Mouse (Mus musculus) heart, embryonic 11.5 days (tissue): ENCODE results near the gene Slc23a4. TPM values are rescaled to one million over a fixed set of nuclear protein-coding genes. Genes with fewer than 3 reads are reported as not detected.

Experiments
- ATAC-seq: fragments of 200-750 bp; cut with Nextera tagmentation; replicated peaks from 2 replicates; pipeline ENCODE4 v1.8.0; 2017; ENCODE audit warnings: moderate library complexity; ENCODE audit not compliant: insufficient number of reproducible peaks, low FRiP score, low TSS enrichment
- H3K27ac ChIP-seq: fragments of 300-500 bp; sonication (generic); 2 replicates; pipeline ENCODE4 v1.5.1; 2014; ENCODE audit warnings: mild to moderate bottlenecking, low read depth, low read length
- H3K27me3 ChIP-seq: fragments of 300-500 bp; sonication (generic); 2 replicates; pipeline ENCODE4 v1.6.1; 2014; ENCODE audit warnings: mild to moderate bottlenecking, low read length, mixed read lengths; ENCODE audit not compliant: control insufficient read depth, insufficient read depth
- H3K36me3 ChIP-seq: fragments of 300-500 bp; sonication (generic); 2 replicates; pipeline ENCODE4 v1.6.1; 2014; ENCODE audit warnings: mild to moderate bottlenecking, low read length, moderate library complexity, mixed read lengths; ENCODE audit not compliant: control insufficient read depth, insufficient read depth
- H3K4me1 ChIP-seq: fragments of 300-500 bp; sonication (generic); 2 replicates; pipeline ENCODE4 v1.6.1; 2014; ENCODE audit warnings: low read length; ENCODE audit not compliant: control insufficient read depth, insufficient read depth
- H3K4me2 ChIP-seq: fragments of 300-500 bp; sonication (generic); 2 replicates; pipeline ENCODE4 v1.6.1; 2014; ENCODE audit warnings: mild to moderate bottlenecking, moderate library complexity
- H3K4me3 ChIP-seq: fragments of 300-500 bp; sonication (generic); 2 replicates; pipeline ENCODE4 v1.5.1; 2014; ENCODE audit warnings: low read depth, low read length
- H3K9ac ChIP-seq: fragments of 300-500 bp; sonication (generic); 2 replicates; pipeline ENCODE4 v1.6.1; 2014; ENCODE audit warnings: mild to moderate bottlenecking, low read depth, low read length, moderate library complexity
- H3K9me3 ChIP-seq: fragments of 300-500 bp; sonication (generic); replicated peaks from 2 replicates; pipeline ENCODE4 v1.6.1; 2016; ENCODE audit warnings: low read length; ENCODE audit not compliant: control insufficient read depth
- WGBS: fragments of 180-500 bp; shearing (Covaris S2); extraction: QIAGEN DNeasy Blood & Tissue Kit; methylation state at CpG from one replicate; pipeline ENCODE4 v1.1.7; 2014; ENCODE audit not compliant: insufficient replicate concordance; 5-methylcytosine and 5-hydroxymethylcytosine counted together
- polyA plus RNA-seq: library from polyadenylated mRNA; unstranded; fragments of >200 nt; fragmentation: Nextera tagmentation; extraction: Ambion mirVana; gene quantifications from 2 replicates; pipeline ENCODE4 v1.2.1, GENCODE M21; 2014

Slc23a4 gene
- polyA plus RNA-seq, 1 experiment from 2014 or later = 0.17 TPM

- no peaks in the 10 kb centered on the region for H3K36me3 ChIP-seq
- no peak overlapping the region for H3K4me3 ChIP-seq
- 33% methylated on average over 4 of the region's 4 CpGs for WGBS
- H3K4me1 ChIP-seq = no peaks in the 10 kb centered on the region
- no peak overlapping the region for H3K27ac ChIP-seq
- no peaks in the 10 kb centered on the region for H3K9me3 ChIP-seq
- no peak overlapping the region for H3K9ac ChIP-seq
- no peak for ATAC-seq
- no peaks in the 10 kb centered on the region for H3K27me3 ChIP-seq
- H3K4me2 ChIP-seq = no peak overlapping the region
Observed at GRCm38 (mm10) chr6:34938929-34939325, 49.3 kb downstream of the Slc23a4 start.

DNA sequence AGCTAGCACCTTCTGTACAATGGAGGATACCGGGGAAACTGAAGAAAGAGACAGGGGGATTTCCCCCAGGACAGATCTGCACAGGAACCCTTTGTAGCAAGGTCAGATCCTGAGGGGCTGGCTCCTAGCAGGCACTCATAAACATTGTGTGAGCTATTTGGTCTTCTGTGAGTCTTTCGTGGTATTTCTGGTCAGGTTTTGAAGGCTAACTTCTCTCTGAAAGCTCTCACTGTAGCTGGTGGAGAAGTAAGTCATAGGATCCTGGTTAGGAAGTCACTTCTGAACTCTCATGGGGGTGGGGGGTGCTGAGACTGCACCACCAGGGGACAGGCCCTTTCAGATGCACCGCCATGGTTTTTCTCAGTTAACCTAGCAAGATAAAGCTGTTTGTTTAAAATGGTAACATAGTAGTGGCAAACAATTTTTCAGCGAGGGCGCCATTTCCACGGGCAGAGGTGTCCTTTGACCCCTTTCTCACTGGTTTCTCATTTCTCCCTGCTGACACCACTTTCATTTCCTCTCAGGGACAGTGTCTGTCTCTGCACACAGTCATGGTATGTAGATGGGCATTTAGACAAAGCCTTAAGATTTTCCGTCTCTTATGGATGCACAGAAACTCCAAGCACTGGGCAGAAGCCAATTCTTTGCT, 49.8 kb downstream of the Slc23a4 start:
- Histone ChIP-seq H3K27me3 (no peaks in the 10 kb centered on the region), H3K9ac (no peak overlapping the region), H3K4me2 (no peak overlapping the region), H3K27ac (no peak overlapping the region), H3K4me1 (no peaks in the 10 kb centered on the region), H3K9me3 (no peaks in the 10 kb centered on the region), H3K4me3 (no peak overlapping the region), H3K36me3 (no peaks in the 10 kb centered on the region)
- no peak for ATAC-seq
- 60% methylated on average over 7 of the region's 7 CpGs for WGBS

GRCm38 (mm10) chr6:34936743-34937142, 51.5 kb downstream of the Slc23a4 start:
- H3K27ac ChIP-seq = no peak overlapping the region
- no peak overlapping the region for H3K4me3 ChIP-seq
- 59% methylated on average over 5 of the region's 5 CpGs for WGBS
- no peaks in the 10 kb centered on the region for H3K4me1 ChIP-seq
- no peaks in the 10 kb centered on the region for H3K9me3 ChIP-seq
- H3K36me3 ChIP-seq = no peaks in the 10 kb centered on the region
- no peaks in the 10 kb centered on the region for H3K27me3 ChIP-seq
- H3K9ac ChIP-seq = no peak overlapping the region
- ATAC-seq = no peak
- H3K4me2 ChIP-seq = no peak overlapping the region

DNA sequence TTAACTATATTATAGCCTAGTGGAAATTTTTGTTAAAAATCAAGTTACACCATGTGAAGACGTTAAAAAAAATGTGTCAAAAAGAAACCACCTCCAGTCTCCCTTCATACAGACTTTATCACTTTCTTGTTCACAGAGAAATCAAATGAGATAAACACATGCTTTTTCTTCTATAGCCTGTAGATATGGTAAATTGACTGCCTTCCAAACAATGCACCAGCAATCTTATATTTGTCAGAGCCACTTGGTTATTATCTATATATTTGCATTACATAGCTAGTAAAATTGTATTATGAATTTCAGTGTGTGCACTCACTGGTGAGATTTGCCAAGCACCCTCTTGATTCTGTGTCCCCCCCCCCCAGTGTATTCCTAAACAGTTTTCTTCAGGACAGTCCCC, 55.6 kb downstream of the Slc23a4 start:
- Histone ChIP-seq H3K36me3 (no peaks in the 10 kb centered on the region), H3K4me2 (no peak overlapping the region), H3K9me3 (no peaks in the 10 kb centered on the region), H3K27me3 (no peaks in the 10 kb centered on the region), H3K9ac (no peak overlapping the region), H3K27ac (no peak overlapping the region), H3K4me3 (no peak overlapping the region), H3K4me1 (no peaks in the 10 kb centered on the region)
- ATAC-seq = no peak
- 67% methylated on average over 1 of the region's 1 CpGs for WGBS

DNA sequence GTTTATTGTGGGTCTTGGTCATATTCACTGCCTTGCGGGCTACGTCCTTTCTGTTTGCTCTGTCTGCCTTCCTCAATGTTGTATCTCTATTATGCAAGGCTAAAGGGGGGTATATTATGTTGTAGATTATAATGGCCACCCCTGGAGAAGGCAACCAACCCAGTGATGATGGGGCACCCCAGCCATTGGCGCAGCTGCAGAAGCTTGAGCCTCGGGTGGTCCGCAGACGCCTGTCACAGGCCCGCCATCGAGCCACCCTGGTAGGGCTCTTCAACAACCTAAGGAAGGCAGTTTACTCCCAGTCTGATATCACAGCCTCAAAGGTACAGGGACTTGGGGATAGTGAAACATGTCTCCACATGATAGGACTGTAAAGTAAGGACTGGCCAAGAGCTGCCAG, 60.6 kb downstream of the Slc23a4 start:
- Histone ChIP-seq H3K4me2 (no peak overlapping the region), H3K36me3 (no peaks in the 10 kb centered on the region), H3K4me1 (no peaks in the 10 kb centered on the region), H3K9ac (no peak overlapping the region), H3K4me3 (no peak overlapping the region), H3K27me3 (no peaks in the 10 kb centered on the region), H3K27ac (no peak overlapping the region), H3K9me3 (no peaks in the 10 kb centered on the region)
- WGBS = 89% methylated on average over 8 of the region's 8 CpGs
- ATAC-seq = no peak

DNA sequence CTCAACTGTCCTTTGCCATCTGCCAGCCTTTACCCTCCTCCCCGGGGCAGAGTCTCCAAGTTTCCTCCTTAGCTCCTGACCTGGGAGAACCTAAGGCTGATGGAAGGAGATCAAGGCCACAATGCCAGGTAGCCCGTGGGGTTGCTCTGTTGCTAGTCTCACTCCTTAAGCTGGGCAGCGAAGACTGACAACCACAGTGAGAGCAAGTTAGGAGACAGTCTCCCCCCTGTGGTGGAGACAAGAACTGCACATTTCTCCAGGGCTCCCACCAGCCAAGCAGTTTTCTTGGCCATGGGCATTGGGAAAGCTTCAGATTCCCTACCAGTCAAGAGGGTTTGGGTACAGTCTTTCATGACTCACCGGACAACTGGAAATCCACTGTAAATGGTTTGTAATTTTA, 61.0 kb downstream of the Slc23a4 start:
- no peak for ATAC-seq
- no peaks in the 10 kb centered on the region for H3K4me1 ChIP-seq
- WGBS = 35% methylated on average over 4 of the region's 4 CpGs
- H3K9me3 ChIP-seq = no peaks in the 10 kb centered on the region
- no peak overlapping the region for H3K4me2 ChIP-seq
- H3K9ac ChIP-seq = no peak overlapping the region
- no peak overlapping the region for H3K27ac ChIP-seq
- no peak overlapping the region for H3K4me3 ChIP-seq
- H3K27me3 ChIP-seq = no peaks in the 10 kb centered on the region
- H3K36me3 ChIP-seq = no peaks in the 10 kb centered on the region

- Histone ChIP-seq H3K4me1 (no peaks in the 10 kb centered on the region; the same call in 1 of the 2 replicates), H3K9me3 (no peaks in the 10 kb centered on the region), H3K27ac (no peak overlapping the region), H3K36me3 (no peaks in the 10 kb centered on the region), H3K4me2 (no peak overlapping the region), H3K27me3 (no peaks in the 10 kb centered on the region), H3K9ac (no peak overlapping the region), H3K4me3 (no peak overlapping the region)
- ATAC-seq = no peak
- 42% methylated on average over 14 of the region's 14 CpGs for WGBS
Observed at GRCm38 (mm10) chr6:34921941-34922340, 66.3 kb downstream of the Slc23a4 start.

GRCm38 (mm10) chr6:34920631-34921030, 67.6 kb downstream of the Slc23a4 start:
- Histone ChIP-seq H3K27me3 (no peaks in the 10 kb centered on the region), H3K4me3 (no peak overlapping the region), H3K36me3 (no peaks in the 10 kb centered on the region), H3K4me2 (no peak overlapping the region), H3K9ac (no peak overlapping the region), H3K9me3 (no peaks in the 10 kb centered on the region), H3K4me1 (no peaks in the 10 kb centered on the region; the same call in 1 of the 2 replicates), H3K27ac (no peak overlapping the region)
- WGBS = 90% methylated on average over 12 of the region's 12 CpGs
- no peak for ATAC-seq

DNA sequence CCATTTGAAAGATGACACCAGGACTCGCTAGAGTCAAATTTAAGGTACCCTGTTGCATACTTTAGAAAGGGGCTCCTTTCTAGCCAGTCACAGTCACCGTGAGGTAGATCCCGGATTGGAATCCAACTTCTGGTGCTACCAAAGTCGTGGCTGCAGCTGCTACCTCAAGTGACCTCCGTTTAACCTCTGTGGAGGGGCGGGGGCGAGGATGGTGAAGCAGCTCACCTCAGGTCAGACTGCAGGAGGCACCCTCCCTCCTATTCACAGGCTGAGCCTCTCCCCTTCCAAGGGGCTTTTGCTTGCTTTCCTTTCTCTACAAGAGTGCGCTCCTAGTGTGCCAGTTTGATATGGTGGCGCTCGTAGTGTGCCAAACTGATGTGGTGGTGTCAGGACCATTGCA, 68.2 kb downstream of the Slc23a4 start, which contains the start of gene Stra8:
TSS of gene Stra8 (plus strand) at position 208 of the 400 bp plus-strand sequence.
- no peak within 1 kb of the TSS for H3K9ac ChIP-seq
- H3K4me1 ChIP-seq = no peaks in the 10 kb centered on the region; the same call in 1 of the 2 replicates
- no peaks in the 10 kb centered on the region for H3K9me3 ChIP-seq
- no peaks in the 10 kb centered on the region for H3K27me3 ChIP-seq
- H3K36me3 ChIP-seq = no peaks in the 10 kb centered on the region
- ATAC-seq = no peak
- H3K27ac ChIP-seq = no peak within 1 kb of the TSS
- H3K4me2 ChIP-seq = no peak within 1 kb of the TSS
- no peak within 1 kb of the TSS for H3K4me3 ChIP-seq
- WGBS = 46% methylated on average over 10 of the region's 10 CpGs
